Mouse (Mus musculus): ENCODE results near the gene Gna13.

GRCm38 (mm10) chr11:109354236-109354613 lies 8.4 kb upstream of the Gna13 start:
- TF ChIP-seq POLR2A (IDR thresholded peaks at IDR 0.05; ENCODE audit: insufficient read depth, low read depth, low read length) = no peak
- TF ChIP-seq EP300 (IDR thresholded peaks at IDR 0.05; ENCODE audit: insufficient read depth, low read depth, low read length) = no peak
